Mouse (Mus musculus): ENCODE measurements around the gene Guca2a.

The Guca2a gene

DNA sequence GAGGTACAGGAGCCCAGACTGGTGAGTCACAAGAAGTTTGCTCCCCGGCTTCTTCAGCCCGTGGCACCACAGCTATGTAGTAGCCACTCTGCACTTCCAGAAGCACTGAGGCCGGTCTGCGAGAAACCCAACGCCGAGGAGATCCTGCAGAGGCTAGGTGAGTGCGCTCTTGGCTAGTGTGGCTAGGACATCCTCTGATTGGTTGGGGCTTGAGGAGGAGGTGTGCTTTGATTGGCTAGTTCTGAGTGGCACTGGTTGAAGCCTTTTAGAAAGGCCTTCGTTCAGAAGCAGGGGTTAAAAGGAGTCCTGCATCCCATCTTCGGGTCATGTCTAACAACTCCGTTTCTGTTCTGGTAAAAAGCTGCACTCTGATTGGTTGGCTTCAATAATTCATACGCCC, 1.2 kb downstream of the Guca2a start:
- no peak for DNase-seq (ENCODE audit: low read depth)

DNA sequence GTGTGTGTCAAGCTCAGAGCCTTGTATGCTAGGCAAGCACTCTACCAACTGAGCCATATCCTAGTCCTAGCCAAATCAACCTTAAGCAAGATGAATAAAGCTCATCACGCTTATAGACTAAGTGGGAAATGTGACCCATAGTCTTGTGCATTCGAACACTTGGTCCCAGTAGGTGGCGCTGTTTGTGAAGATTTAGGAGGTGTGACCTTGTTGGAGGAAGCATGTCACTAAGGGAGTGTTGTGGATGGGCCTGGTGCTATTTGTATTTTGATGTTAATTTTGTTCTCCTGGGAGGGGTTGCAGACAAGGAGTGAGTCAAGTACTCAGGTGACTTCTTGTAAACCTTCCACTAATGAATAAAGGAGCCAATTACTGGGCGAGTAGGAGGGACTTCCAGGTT, 5.2 kb downstream of the Guca2a start:
- DNase-seq (ENCODE audit: low read depth), result no peak

GRCm38 (mm10) chr4:119657011-119657410, 19.5 kb downstream of the Guca2a start:
- DNase-seq (ENCODE audit: low read depth), result no peak

GRCm38 (mm10) chr4:119658246-119658645, 20.7 kb downstream of the Guca2a start:
- no peak for DNase-seq (ENCODE audit: low read depth)

GRCm38 (mm10) chr4:119658731-119659130, 21.2 kb downstream of the Guca2a start, which contains the start of gene Guca2b:
Guca2b (minus strand) TSS chr4:119658954.
- no peak for DNase-seq (ENCODE audit: low read depth)

DNA sequence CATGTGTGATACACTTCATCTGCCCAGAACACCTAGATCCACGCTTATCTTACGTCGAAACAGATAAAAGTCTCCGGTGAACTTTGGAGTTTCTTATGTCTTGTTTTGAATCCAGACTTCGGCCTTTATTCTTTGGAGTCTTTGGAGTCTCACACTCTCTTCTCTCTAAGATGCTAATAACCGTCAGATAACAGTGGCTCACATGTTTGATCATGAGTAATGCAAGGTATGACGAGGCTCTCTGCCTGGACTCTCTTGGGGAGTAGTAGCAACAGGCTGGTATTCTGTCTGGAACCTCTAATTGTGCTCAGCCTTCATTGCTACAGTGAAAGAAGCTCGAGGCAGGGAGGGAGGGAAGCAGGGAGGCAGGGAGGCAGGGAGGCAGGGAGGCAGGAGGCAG, 22.5 kb downstream of the Guca2a start:
- DNase-seq (ENCODE audit: low read depth), result no peak

DNA sequence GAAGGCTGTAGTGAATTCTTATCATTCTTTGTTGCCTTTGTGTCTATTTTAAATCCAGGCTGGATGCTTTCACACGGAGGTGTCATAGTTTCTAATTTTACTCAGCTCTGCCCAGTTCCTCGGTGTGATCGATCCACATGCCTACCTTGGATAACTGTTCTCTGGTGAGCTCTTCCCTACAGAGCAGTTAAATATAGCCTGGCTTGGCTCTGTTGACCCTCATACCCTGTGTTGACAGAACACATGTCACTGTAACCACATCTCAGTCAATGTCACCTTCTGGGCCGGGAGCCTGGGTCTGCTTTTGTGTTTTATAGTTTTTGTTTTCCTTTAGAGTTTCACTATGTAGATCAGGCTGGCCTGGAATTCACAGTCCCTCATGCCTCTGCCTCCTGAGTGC, 24.6 kb downstream of the Guca2a start:
- DNase-seq (ENCODE audit: low read depth), result no peak

DNA sequence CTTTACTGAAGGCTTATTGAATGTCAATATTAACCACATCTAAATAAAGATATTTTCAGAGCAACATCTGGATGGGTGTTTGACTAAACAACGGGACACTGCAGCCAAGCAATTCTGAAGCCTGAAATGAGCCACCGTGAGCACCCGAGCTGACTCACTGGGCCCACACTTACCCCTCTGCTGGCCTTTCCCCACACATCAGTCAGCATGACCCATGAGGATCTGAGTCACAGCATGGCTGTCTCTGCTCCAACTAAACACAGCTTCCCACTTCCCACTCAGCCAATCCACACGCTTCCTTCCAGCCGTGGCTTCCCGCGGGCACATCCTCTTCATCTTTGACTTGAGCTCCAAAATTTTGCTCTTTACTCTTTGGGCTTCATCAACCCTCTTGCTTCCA, 25.5 kb downstream of the Guca2a start:
- no peak for DNase-seq (ENCODE audit: low read depth)

DNA sequence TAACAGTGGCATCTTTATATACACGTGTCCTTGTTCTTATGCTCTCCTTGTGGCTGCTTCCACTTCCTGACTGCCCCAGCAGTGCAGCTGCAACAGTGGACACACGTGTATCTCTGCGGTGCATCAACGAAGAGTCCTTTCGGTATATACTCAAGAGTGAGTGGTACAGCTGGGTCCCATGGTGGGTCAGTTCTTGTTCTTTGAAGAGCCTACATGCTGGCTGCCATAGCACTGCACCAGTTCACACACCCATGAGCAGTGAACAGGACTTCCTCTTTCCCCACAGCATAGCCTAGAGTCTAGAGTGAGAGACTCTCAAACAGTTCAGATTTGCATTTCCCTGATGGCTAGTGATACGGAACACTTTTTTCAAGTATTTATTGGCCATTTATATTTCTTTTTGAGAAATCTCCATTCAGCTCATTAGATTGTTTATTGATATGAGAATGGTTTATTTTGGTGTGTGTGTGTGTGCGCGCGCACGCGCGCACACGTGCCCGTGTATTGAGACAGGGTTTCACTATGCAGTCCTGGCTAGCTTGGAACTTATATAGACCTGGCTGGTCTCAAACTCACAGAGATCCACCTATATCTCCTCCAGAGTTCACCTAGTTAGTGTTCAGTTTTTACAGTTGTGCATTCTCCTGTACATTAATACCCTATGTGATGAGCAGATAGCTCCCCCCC, 26.0 kb downstream of the Guca2a start:
- no peak for DNase-seq (ENCODE audit: low read depth)

DNA sequence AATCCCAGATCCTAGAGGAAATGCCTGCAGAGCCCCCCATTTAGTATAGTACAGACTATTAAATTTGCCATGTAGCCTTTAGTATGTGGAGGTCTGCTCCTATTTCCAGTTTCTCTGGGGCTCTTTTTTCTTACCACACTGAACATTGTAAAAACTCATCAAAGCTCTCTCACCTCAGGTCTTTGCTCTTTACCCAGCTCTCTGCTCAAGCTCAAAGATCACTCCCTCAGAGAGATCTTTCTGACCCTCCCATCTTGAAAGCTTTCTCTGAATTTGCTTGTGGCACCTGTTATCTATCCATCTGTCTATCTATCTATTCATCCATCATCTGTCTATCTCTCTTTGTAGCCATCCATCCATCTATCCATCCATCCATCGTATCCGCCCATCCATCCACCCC, 27.7 kb downstream of the Guca2a start:
- no peak for DNase-seq (ENCODE audit: low read depth)

- no peak for DNase-seq (ENCODE audit: low read depth)
Observed at GRCm38 (mm10) chr4:119666116-119666515, 28.6 kb downstream of the Guca2a start.

GRCm38 (mm10) chr4:119667454-119667853, 29.9 kb downstream of the Guca2a start:
- DNase-seq (ENCODE audit: low read depth), result peak; percentile 28

DNA sequence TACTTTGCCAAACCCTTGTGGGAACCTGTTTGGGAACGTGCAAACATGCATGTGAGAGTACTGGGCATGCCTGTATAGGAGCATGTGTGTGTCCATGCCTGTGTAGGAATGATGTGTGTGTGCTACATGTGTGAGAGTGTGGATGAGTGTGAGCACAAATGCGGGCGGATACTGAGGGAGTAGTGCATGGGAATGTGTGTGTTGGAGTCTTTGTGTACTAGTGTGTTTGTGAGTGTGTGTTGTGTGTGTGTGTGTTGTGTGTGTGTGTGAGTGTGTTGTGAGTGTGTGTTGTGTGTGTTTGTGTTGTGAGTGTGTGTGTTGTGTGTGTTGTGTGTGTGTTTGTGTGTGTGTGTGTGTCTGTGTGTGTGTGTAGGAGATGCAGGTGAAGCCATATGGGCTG, 30.7 kb downstream of the Guca2a start:
- DNase-seq (ENCODE audit: low read depth), result no peak

- no peak for DNase-seq (ENCODE audit: low read depth)
Observed at GRCm38 (mm10) chr4:119668596-119668995, 31.1 kb downstream of the Guca2a start.

DNA sequence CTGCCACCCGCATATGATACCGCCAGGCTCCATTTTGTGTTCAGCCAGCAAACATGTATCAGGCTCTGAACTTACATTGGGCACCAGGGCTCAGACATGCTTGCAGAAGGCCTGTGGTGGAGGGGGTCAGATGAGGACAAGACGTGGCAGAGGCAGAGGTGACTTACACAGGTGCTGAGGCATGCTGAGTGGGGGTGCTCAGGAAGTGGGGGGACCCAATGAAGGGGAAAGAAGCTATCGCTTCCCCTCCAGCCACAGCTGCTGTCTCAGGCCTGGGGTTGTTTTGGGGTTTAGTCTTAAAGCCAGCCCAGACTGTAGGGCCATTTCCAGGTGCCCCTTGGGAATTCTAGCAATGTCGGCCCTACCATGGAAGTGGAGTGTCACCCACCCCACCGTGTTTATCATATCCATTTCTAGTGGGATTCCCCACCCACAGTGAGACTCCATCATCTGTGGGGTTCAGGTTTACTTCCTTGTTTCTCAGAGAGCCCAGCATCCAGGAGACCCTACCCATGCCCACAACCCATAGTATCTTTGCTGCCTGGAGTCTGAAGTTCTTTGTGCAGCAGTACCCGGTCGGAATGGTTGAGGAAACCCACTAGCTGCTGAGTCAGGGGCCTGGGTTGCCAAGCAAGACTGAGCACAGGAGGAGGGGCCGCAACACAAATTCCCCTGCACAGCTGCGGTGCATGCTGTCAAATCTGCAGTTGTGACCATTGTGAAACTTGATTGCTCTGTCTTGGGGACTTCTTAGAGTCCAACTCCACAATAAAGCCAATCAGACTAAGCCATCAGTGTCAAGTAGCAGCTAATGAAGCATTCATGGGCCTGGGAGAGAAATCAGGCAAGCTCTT, 32.1 kb downstream of the Guca2a start:
- no peak for DNase-seq (ENCODE audit: low read depth)

DNA sequence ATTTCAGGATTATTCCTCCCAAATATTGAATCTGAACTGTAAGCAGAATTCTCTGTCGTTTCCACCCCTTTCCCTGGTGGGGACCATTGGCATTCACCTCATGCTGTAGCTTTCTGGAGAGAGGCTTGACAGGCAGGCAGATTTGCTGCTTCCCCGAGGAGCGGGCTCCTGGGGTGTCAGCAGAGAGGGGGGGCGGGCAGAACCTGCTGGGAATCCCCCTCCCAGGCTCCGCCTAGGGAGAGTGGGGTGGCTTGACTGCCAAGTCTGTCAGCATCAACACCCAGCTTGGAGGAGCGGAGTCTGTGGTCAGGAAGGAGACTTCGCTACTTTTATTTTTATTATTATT, 32.7 kb downstream of the Guca2a start:
- no peak for DNase-seq (ENCODE audit: low read depth)

- DNase-seq (ENCODE audit: low read depth), result no peak
Observed at GRCm38 (mm10) chr4:119670736-119671135, 33.2 kb downstream of the Guca2a start.

GRCm38 (mm10) chr4:119671164-119671563, 33.7 kb downstream of the Guca2a start:
- no peak for DNase-seq (ENCODE audit: low read depth)

GRCm38 (mm10) chr4:119672685-119673084, 35.2 kb downstream of the Guca2a start:
- no peak for DNase-seq (ENCODE audit: low read depth)

DNA sequence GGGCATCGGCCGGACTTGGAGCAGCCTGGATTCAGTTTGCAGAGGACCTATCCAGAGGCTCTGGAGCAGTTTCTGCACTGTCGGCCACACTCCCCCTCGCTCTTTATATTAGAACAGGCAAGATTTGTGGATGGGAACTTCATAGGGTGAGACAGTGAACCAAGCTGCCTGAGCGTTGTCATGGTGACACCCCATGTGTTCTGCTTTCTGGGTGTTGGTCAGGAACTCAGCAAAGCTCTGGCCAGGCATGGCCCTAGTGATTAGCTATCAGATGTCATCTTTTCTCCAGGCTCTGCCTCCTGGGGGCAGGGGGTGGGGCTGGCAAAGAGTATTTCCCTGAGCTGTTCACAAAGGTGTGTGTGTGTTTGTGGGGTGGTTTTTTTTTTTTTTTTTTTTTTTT, 45.1 kb downstream of the Guca2a start:
- no peak for DNase-seq (ENCODE audit: low read depth)

DNA sequence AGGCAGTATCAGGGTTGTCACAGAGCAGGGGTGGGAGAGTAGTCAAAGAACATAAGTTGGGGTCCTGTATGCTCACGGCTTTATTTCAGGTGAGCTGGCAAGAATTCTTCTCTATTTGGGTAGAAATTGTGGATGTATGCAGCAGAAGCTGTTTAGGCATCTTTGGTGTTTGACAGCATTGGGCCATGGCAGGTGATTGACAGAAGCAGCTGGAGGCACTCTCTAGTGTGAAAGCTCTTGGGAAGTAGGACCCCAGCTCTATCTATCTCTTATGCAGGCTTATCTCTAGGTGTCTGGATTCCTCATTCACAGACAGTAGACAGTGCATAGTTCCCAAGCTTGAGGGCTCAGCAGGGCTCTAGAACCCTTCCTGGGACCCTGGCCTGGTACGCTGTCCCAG, 48.2 kb downstream of the Guca2a start:
- DNase-seq (ENCODE audit: low read depth), result no peak
